Mouse (Mus musculus): ENCODE data around the gene Rprd1b.

Rprd1b gene

GRCm38 (mm10) chr2:158090096-158090495 is 61.8 kb downstream of the Rprd1b start:
- DNase-seq = no peak

DNA sequence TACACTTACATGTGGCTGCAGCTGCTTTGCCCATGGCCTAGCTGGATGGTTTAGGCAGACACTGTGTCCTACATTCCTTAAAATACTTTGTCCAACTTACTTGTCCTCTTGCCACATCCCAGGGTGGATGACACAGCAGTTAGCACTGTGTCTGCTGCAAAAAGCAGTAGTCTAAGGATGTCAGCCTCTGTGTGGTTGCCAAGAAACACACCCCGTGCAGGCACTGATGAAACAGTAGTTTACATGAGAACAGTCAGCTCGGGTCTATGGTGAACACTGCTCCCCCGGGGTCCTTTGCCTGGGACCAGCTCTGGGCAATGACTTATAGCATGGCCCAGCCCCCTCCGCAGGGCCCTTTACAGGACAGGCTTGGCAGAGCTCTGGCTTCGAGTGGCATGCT is 65.0 kb downstream of the Rprd1b start:
- DNase-seq = peak; percentile 72

- peak; percentile 50 for DNase-seq
These were observed 66.0 kb downstream of the Rprd1b start for GRCm38 (mm10) chr2:158094300-158094699.

DNA sequence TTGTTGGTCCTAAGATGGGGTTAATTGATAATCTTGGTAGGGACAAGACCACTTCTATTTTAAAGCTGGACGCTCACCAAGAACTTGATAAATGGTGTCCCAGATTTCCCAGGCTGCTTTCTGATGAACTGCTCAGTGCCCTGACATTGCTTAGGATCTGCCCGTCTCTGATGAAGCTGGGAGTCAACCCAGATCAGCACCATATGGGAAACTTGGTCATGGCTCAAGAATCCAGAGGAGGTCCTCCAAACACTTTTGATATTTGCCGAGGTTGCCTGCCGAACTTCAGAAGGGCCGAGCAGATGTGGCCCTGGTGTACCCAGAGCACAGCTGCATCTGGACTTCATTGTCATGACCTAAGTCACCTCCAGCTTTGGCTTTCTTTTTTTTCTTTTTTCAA is 66.5 kb downstream of the Rprd1b start:
- DNase-seq = peak; percentile 49

DNA sequence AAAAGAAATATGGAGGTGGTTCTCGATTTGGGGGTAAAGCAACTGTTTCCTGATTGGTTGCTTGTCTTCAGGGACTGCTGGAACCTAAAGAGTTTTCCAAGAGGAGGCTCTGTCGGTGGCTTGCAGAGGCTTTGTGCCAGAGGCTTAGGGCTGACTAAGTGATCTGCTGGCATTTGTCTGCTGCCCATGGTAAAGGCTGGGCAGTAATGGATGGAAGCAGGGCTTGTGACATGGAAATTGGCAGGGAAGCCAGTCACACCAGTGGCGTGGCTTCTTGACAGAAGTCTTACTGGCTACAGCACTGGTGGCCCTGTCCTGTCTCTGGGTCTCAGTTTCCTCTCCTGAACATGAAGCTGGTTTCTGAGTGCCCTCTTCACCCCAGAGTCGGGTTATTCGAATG is 68.8 kb downstream of the Rprd1b start:
- DNase-seq = no peak

DNA sequence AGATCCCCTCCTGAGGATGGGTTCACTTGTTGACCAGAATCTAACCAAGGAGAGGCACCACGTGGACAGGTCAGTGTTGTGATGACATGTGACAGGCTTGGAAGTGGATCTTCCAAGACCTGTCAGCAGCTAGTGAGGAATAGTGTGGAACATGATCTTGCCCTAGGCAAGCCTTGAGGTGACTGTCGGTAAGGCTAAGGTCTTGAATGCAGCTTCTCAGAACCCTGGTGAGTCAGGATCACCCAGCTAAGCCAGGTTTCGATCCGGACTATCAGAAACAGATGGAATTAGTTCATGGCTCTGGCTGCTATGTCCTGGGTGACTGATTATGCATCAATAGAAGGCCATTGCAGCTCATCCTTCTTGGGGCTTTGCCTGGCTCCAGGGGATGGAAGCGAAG is 70.4 kb downstream of the Rprd1b start:
- no peak for DNase-seq

DNA sequence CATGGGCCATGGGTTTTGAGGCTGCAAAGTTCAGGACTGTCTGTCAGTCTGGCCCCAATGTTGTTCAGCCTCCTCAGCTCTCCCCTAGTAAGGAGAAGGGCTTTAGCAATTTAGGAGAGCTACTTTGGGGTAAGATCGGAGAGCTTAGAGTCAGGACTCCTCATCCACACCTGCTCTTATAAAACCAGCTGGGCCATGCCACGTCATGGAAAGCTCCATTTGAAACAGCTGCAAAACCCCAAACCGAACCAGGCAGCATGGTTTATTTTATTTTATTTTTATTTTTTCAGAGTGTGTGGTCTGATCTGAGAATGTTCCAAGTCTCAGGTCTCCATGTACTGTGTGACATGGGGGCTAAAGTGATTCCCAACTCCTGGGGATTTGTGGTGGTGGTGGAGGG is 71.2 kb downstream of the Rprd1b start:
- no peak for DNase-seq

GRCm38 (mm10) chr2:158101768-158102167 is 73.5 kb downstream of the Rprd1b start:
- DNase-seq = no peak

DNA sequence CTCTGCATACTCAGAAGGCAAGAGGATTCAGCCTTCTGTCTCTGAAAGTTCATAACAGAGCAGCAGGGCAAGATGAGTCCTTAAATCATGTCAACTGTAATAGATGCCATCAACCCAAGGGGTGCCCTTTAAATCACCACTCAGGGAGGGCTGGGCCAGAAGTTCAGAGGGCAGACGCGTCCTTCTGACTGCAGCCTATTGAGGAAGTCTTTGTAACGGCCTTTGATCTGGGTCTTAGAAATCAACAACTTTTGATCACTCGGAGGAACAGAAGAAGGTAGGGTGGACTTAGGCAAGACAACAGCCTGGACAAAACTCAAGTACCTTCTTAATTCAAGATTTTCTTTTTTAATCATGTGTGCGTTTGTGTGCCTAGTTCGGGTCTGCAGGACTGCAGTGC is 76.7 kb downstream of the Rprd1b start:
- no peak for DNase-seq

DNA sequence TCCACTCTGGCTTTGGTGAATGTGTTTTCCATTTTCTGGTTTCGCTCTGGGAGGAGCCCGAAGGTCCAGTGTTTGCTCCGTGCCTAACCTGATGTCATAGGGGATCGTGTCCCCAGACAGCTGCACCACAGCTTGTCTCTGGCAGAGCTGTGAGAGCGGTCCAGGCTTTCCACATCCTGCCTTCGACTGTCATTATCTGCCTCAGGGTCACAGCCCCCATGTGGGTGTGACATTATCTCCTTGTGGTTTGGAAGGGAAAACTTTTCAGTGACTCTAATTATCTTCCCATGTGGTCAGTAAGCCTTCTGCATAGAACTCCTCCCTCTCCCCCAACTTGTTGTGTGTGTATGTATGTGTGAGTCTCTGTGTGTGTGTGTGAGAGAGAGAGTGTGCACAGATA is 77.3 kb downstream of the Rprd1b start:
- DNase-seq = no peak

- DNase-seq = peak; percentile 88
These were observed 78.8 kb downstream of the Rprd1b start for GRCm38 (mm10) chr2:158106947-158107587.

DNA sequence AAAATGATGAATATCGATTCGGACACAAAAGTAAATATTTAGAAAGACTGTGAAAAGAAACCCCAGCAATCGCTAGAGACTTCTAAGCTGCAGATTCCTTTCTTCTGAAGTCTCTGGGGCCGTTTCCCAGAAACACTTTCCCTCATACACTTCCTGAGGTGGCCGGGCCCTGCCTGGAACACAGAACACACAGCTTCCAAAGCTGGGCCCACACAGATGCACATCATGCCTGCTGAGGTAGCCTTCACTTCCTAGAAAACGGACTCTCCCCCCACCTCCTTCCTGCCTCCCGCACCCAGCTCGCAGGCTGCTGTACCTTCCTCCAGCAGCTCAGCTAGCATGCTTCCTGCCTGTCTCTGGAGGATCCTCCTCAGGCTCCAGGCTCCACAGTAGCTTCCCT is 81.2 kb downstream of the Rprd1b start:
- peak; percentile 58 for DNase-seq

- DNase-seq = peak; percentile 87
These were observed 85.4 kb downstream of the Rprd1b start for GRCm38 (mm10) chr2:158113591-158114257.

GRCm38 (mm10) chr2:158114931-158115330 is 86.6 kb downstream of the Rprd1b start:
- no peak for DNase-seq

- DNase-seq = no peak
These were observed 87.6 kb downstream of the Rprd1b start for GRCm38 (mm10) chr2:158115838-158116453.

GRCm38 (mm10) chr2:158116653-158117052 is 88.4 kb downstream of the Rprd1b start:
- no peak for DNase-seq

GRCm38 (mm10) chr2:158119145-158119544 is 90.8 kb downstream of the Rprd1b start:
- no peak for DNase-seq

DNA sequence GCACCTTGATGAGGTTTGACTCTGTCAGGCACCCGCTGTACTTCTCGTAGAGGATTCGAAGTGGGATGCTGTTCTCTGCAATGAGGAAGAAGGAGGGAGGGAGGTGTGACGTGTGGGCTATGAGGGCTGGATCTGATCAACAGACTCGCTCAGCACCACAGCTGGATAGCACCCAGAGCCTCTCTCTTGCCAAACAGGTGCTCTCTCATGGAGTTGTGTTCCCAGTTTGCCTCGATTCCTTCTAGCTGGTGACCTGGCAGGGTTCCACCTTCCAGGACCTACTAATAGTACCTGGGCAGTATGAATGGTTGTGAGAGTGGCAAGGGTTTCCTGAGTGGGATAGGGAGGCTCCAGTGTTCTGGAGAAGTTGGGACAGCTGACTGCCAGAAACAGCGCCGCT is 91.9 kb downstream of the Rprd1b start:
- DNase-seq = no peak

DNA sequence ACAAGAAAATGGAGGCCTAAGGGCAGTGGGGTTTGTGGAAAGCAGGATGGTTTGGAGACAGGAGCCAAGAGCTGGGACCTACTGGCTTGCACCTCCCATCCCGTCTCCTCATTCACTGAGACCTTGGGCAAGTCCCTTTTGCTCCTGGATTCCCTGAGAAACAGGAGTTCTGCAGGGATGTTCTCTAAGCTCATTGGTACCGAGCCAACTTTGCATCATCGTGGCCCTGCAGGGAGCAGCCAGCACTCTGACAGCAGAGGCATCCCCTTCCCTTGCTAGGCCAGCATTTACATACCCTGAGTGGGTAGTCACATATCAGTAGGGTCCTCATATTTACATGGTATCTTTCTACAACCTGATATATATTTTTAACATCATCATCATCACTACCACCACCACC is 92.6 kb downstream of the Rprd1b start:
- no peak for DNase-seq

DNA sequence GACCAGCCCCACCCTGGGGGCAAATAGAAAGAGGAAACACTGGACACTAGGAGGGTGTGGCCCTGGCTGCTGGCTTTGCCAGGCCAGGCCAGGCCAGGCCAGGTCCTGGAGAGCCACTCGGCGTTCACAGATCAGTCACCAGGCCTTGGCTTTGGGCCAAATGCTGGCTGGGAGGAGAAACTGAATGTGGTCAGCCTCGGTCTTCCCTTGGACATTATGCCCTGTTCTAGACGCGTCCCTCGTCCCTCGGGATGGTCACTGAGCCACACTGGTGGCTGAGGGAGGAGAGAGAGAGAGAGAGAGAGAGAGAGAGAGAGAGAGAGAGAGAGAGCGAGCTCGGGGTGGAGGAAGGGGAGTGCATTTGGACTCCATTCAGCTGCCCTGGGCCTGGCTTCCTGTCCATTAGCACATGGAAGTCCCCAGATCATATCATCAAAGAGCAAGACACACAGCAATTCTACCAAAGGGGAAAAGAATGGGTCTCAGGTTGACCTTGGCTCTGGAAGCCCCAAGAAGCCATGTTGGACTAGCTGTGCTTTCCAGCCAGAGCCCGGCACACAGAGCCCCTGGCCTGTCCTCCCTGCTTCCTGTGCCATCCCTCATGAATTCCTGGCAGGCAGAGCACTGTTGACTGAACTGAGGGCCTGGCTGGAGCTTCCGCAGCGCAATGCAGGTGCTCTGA is 93.5 kb downstream of the Rprd1b start:
- DNase-seq = peak; percentile 86

GRCm38 (mm10) chr2:158122814-158123213 is 94.5 kb downstream of the Rprd1b start:
- DNase-seq = no peak

DNA sequence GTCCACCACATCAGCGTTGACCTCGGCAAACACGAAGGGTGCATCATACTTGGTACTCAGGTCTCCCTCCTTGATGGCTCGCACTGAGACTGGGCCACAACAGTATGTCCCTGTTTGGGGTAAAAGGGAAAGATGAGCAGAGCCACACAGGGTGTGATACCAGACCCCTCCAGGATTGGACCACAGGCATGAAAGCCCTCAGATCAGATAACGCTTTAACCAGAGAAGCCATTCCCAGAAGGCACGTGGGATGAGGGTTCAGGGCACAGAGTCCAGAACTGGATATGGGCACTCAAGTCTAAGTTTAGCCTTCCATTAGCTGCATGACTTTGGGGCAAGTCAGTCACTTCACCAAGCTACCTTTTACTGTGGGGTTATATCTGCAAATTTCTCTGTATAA is 98.9 kb downstream of the Rprd1b start:
- DNase-seq = no peak

DNA sequence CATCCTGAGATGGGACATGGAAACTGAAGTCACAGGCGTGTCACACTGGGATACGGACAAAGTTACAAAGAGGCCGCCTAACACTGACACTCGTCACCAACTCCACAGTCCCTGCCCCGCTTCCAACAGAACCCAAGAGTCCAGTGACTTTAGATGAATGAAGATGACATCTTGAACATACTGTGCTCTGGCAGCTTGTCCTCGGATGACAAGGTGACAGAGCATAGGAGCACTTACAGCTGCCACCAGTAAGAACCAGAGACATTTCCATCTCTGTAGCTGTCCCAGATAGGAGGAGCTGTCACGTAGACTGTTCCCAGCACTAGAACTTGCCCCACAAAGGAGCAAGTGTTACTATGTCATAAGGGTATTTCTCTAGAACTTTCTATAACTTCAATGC is 99.6 kb downstream of the Rprd1b start:
- DNase-seq = peak; percentile 66
